Mouse (Mus musculus) midbrain, postnatal 0 days (tissue): Measurements from ENCODE around the gene Nfkbib. TPM values are rescaled to one million over a fixed set of nuclear protein-coding genes. Genes with fewer than 3 reads are reported as not detected.
A peak's percentile ranks its signal among the peaks of the same experiment; 100 is the strongest.

Experiments used
- ATAC-seq: fragments of 200-750 bp; cut with Nextera tagmentation; 2 replicates; pipeline ENCODE4 v1.8.0; 2017; ENCODE audit warnings: moderate number of reproducible peaks, mild to moderate bottlenecking, moderate TSS enrichment, moderate library complexity; ENCODE audit not compliant: low FRiP score
- DNase-seq: peaks from one replicate; pipeline ENCODE4 v3.0.0-alpha.2; 2015; ENCODE audit warnings: low spot score
- H3K27ac ChIP-seq: fragments of 300-500 bp; sonication (generic); 2 replicates; pipeline ENCODE4 v1.5.1; 2014; ENCODE audit warnings: low read depth, mild to moderate bottlenecking, low read length, mixed read lengths
- H3K27me3 ChIP-seq: fragments of 300-500 bp; sonication (generic); 2 replicates; pipeline ENCODE4 v1.6.1; 2014; ENCODE audit warnings: low read length, control low read depth, mixed read lengths; ENCODE audit not compliant: insufficient read depth
- H3K36me3 ChIP-seq: fragments of 300-500 bp; sonication (generic); 2 replicates; pipeline ENCODE4 v1.6.1; 2014; ENCODE audit warnings: low read length, control low read depth, mixed read lengths; ENCODE audit not compliant: insufficient read depth
- H3K4me1 ChIP-seq: fragments of 300-500 bp; sonication (generic); 2 replicates; pipeline ENCODE4 v1.6.1; 2014; ENCODE audit warnings: mild to moderate bottlenecking, control low read depth, antibody characterized with exemption, low read length, mixed read lengths; ENCODE audit not compliant: insufficient read depth
- H3K4me2 ChIP-seq: fragments of 300-500 bp; sonication (generic); 2 replicates; pipeline ENCODE4 v1.6.1; 2014; ENCODE audit warnings: low read depth, mild to moderate bottlenecking, low read length, mixed read lengths; ENCODE audit not compliant: poor library complexity, severe bottlenecking
- H3K4me3 ChIP-seq: fragments of 300-500 bp; sonication (generic); 2 replicates; pipeline ENCODE4 v1.5.1; 2014; ENCODE audit warnings: low read depth, mild to moderate bottlenecking, low read length, moderate library complexity
- H3K9ac ChIP-seq: fragments of 300-500 bp; sonication (generic); replicated peaks from 2 replicates; pipeline ENCODE4 v1.6.1; 2014; ENCODE audit warnings: mild to moderate bottlenecking, low read length, moderate library complexity, mixed read lengths; ENCODE audit not compliant: poor library complexity, severe bottlenecking
- H3K9me3 ChIP-seq: fragments of 300-500 bp; sonication (generic); 2 replicates; pipeline ENCODE4 v1.6.1; 2016; ENCODE audit warnings: low read length, control low read depth
- CTCF ChIP-seq: IDR thresholded peaks from 2 replicates; pipeline ENCODE4 v1.5.1; 2016; ENCODE audit warnings: antibody characterized with exemption, mild to moderate bottlenecking
- WGBS: fragments of 180-500 bp; shearing (Covaris S2); extraction: QIAGEN DNeasy Blood & Tissue Kit; methylation state at CpG from one replicate; pipeline ENCODE4 v1.1.7; 2014; 5-methylcytosine and 5-hydroxymethylcytosine counted together
- polyA plus RNA-seq: library from polyadenylated mRNA; unstranded; fragments of >200 nt; fragmentation: Nextera tagmentation; extraction: Ambion mirVana; gene quantifications from 2 replicates; pipeline ENCODE4 v1.2.1, GENCODE M21; 2015
- total RNA-seq: library from RNA; depleted of rRNA; stranded (reverse); fragments of >200 nt; gene quantifications from 2 replicates; pipeline ENCODE4 v1.2.3, GENCODE M21; 2014

Nfkbib gene
- total and polyA plus RNA-seq, 2 experiments from 2014 or later: 19.7 to 58.5 TPM

DNA sequence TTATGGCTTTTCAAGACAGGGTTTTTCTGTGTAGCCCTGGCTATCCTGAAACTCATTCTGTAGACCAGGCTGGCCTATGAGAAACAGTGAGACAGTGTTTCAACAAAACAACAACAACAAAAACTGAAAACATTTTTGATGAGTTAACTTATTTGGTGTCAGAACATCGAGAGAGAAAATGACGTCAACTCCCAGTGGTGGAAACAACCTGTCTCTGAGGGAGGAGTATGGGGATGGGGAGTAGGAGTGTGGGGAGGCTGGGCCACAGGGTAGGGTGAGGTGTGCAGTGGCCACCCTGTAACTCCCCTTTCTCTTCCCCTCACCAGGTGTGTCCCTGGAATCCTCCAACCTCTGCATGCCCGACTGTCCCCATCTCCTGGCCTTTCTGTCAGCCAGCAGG, 27.2 kb upstream of the Nfkbib start:
- Histone ChIP-seq H3K4me2 (no peak overlapping the region), H3K36me3 (no peaks in the 10 kb centered on the region), H3K27me3 (no peaks in the 10 kb centered on the region), H3K4me1 (no peaks in the 10 kb centered on the region), H3K9ac (no peak overlapping the region), H3K4me3 (no peak overlapping the region), H3K27ac (no peak overlapping the region), H3K9me3 (no peaks in the 10 kb centered on the region)
- ATAC-seq (no peak), DNase-seq (no peak)
- 91% methylated on average over 3 of the region's 3 CpGs for WGBS
- no peak for TF ChIP-seq CTCF

- peak; percentile 48 for TF ChIP-seq CTCF
- WGBS: 46% methylated on average over 2 of the region's 2 CpGs
Measured at GRCm38 (mm10) chr7:28793834-28794233, 26.5 kb upstream of the Nfkbib start.

DNA sequence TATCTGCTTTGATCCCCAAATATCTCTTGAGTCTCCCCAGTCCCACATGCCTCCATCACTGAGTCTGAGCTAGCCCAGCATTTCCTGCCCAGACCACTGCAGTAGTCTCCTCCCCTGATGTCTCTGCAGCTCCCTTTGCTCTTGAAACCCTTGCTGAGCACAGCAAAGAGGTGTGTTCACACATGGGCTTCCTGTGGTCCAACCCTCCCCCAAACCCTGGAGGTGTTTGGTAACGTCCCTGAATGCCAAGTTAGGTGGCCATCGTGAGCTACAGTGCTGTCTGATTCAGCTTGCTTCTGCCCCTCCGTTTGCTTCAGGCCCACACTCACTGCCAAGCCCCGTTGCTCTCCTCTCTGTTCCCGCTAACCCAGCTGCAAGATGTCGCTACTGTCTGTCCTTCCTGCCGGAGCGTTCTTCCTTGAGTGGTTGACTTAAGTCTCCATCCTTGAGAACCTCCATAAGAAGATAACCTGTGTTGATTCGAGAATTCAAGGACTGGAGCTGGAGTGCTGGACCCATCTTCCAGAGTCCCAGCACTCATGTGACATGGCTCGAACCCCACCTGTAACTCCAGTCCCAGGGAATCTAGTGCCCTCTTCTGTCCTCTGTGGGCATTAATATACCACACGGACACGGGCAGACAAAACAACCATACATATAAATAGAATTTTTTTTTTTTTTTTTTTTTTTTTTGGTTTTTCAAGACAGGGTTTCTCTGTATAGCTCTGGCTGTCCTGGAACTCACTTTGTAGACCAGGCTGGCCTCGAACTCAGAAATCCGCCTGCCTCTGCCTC, 25.3 kb upstream of the Nfkbib start:
- TF ChIP-seq CTCF: no peak
- DNase-seq: no peak
- H3K9ac ChIP-seq: no peak overlapping the region
- WGBS: 84% methylated on average over 12 of the region's 14 CpGs
- ATAC-seq: no peak
- no peak overlapping the region for H3K4me2 ChIP-seq
- H3K27ac ChIP-seq: no peak overlapping the region
- no peaks in the 10 kb centered on the region for H3K4me1 ChIP-seq
- no peaks in the 10 kb centered on the region for H3K36me3 ChIP-seq
- no peak overlapping the region for H3K4me3 ChIP-seq
- no peaks in the 10 kb centered on the region for H3K27me3 ChIP-seq
- no peaks in the 10 kb centered on the region for H3K9me3 ChIP-seq

More at GRCm38 (mm10) chr7:28793834-28794233, 26.5 kb upstream of the Nfkbib start:
- no peaks in the 10 kb centered on the region for H3K9me3 ChIP-seq
- H3K27ac ChIP-seq: no peak overlapping the region
- no peak overlapping the region for H3K4me3 ChIP-seq
- DNase-seq: no peak
- H3K4me2 ChIP-seq: no peak overlapping the region
- ATAC-seq: no peak
- no peaks in the 10 kb centered on the region for H3K36me3 ChIP-seq
- no peaks in the 10 kb centered on the region for H3K27me3 ChIP-seq
- no peak overlapping the region for H3K9ac ChIP-seq
- no peaks in the 10 kb centered on the region for H3K4me1 ChIP-seq

DNA sequence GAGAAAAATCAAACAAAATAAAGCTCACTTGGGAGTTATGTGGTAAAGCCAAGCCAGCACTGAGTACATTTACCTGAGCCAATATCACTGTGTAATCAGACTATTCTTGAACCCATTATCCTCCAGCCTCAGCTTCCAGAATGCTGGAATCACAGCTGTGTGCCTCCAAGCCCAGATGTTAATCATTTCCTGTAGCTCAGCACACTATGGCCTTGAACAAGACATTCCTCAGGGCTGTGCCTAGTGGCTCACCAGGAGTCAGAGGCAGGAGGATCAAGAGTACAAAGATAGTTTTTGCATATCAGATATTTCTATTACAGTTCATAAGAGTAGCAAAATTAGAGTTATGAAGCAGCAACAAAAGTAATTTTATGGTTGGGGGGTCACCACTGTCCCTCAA, 24.4 kb upstream of the Nfkbib start:
- DNase-seq (no peak), ATAC-seq (no peak)
- no peak overlapping the region for H3K9ac ChIP-seq
- no peaks in the 10 kb centered on the region for H3K9me3 ChIP-seq
- no peak overlapping the region for H3K27ac ChIP-seq
- no peaks in the 10 kb centered on the region for H3K4me1 ChIP-seq
- no peak overlapping the region for H3K4me3 ChIP-seq
- no peaks in the 10 kb centered on the region for H3K36me3 ChIP-seq
- H3K27me3 ChIP-seq: no peaks in the 10 kb centered on the region
- TF ChIP-seq CTCF: no peak
- no peak overlapping the region for H3K4me2 ChIP-seq

GRCm38 (mm10) chr7:28790066-28790806, 22.9 kb upstream of the Nfkbib start:
- Histone ChIP-seq H3K9ac (no peak overlapping the region), H3K36me3 (peaks cover 12% of the 10 kb centered on the region), H3K27me3 (no peaks in the 10 kb centered on the region), H3K9me3 (no peaks in the 10 kb centered on the region), H3K4me1 (no peaks in the 10 kb centered on the region), H3K4me2 (no peak overlapping the region), H3K4me3 (no peak overlapping the region), H3K27ac (no peak overlapping the region)
- WGBS: 53% methylated on average over 8 of the region's 8 CpGs
- TF ChIP-seq CTCF: peak; percentile 62
- DNase-seq: no peak
- no peak for ATAC-seq

DNA sequence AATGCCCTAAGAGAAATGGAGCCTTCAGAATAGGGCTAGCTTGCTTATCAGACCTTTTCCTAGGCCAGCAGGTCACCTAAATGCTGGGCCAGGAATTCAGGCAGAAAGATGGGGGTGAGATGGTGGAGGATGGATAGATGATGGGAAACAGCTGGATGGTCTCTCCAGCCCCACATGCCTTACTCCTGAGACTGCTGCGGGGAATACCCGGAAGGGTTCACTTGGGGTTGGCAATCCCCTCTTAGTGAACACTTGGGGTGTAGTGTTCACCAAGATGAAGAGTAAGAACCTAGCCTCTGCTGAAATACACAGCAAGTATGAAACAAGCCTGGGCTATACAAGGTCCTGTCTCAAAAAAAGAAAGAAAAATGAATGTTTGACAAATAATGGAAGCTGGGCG, 21.9 kb upstream of the Nfkbib start:
- H3K9ac ChIP-seq: no peak overlapping the region
- H3K27me3 ChIP-seq: no peaks in the 10 kb centered on the region
- no peaks in the 10 kb centered on the region for H3K4me1 ChIP-seq
- ATAC-seq (no peak), DNase-seq (no peak)
- no peak overlapping the region for H3K4me2 ChIP-seq
- no peaks in the 10 kb centered on the region for H3K9me3 ChIP-seq
- no peak for TF ChIP-seq CTCF
- H3K27ac ChIP-seq: no peak overlapping the region
- 79% methylated on average over 3 of the region's 3 CpGs for WGBS
- no peak overlapping the region for H3K4me3 ChIP-seq
- peaks cover 20% of the 10 kb centered on the region for H3K36me3 ChIP-seq
